Mouse (Mus musculus) myocyte (in vitro differentiated cells): ENCODE data around the gene Gm20696. TPM values are rescaled to one million over a fixed set of nuclear protein-coding genes. Genes with fewer than 3 reads are reported as not detected.

Experiments used
- H3K27me3 ChIP-seq: one replicate; pipeline ENCODE4 v1.6.1; 2011; ENCODE audit not compliant: control insufficient read depth, insufficient read depth, insufficient read length
- H3K36me3 ChIP-seq: one replicate; pipeline ENCODE4 v1.6.1; 2011; ENCODE audit not compliant: control insufficient read depth, insufficient read depth
- H3K4me2 ChIP-seq: one replicate; pipeline ENCODE4 v1.6.1; 2011; ENCODE audit warnings: low read depth, control low read depth
- H3K4me3 ChIP-seq: one replicate; pipeline ENCODE4 v1.5.1; 2011; ENCODE audit warnings: mild to moderate bottlenecking, control low read depth, moderate library complexity
- H3K79me2 ChIP-seq: one replicate; pipeline ENCODE4 v1.6.1; 2011; ENCODE audit not compliant: control insufficient read depth, insufficient read depth
- H3ac ChIP-seq: one replicate; pipeline ENCODE4 v1.6.1; 2011; ENCODE audit not compliant: control insufficient read depth, insufficient read length
- CEBPB ChIP-seq: IDR thresholded peaks from 2 replicates; pipeline ENCODE4 v1.6.1; 2011; ENCODE audit warnings: mild to moderate bottlenecking, moderate library complexity; ENCODE audit not compliant: poor library complexity, insufficient read depth, severe bottlenecking
- E2F4 ChIP-seq: IDR thresholded peaks from one replicate; pipeline ENCODE4 v1.6.1; 2011; ENCODE audit warnings: mild to moderate bottlenecking, control low read depth, moderate library complexity; ENCODE audit not compliant: insufficient read depth
- MAX ChIP-seq: IDR thresholded peaks from one replicate; pipeline ENCODE4 v1.6.1; 2011; ENCODE audit warnings: low read depth, mild to moderate bottlenecking, control low read depth
- MYOD1 ChIP-seq, 3 experiments: IDR thresholded peaks; one replicate each; pipeline ENCODE4 v1.6.1; 2011; ENCODE audit warnings: control low read depth in 2 of 3, low read depth in 2 of 3, mild to moderate bottlenecking in 2 of 3, moderate library complexity in 1 of 3; ENCODE audit not compliant: insufficient read length in 2 of 3, control insufficient read depth in 1 of 3
- MYOG ChIP-seq, 3 experiments: IDR thresholded peaks; one replicate each; pipeline ENCODE4 v1.6.1; 2011; ENCODE audit warnings: control low read depth in 2 of 3, low read depth in 2 of 3, mild to moderate bottlenecking in 2 of 3; ENCODE audit not compliant: insufficient read length in 2 of 3, control insufficient read depth in 1 of 3, insufficient read depth in 1 of 3
- POLR2A ChIP-seq: IDR thresholded peaks from one replicate; pipeline ENCODE4 v1.6.1; 2011; ENCODE audit warnings: low read depth, mild to moderate bottlenecking, control low read depth, moderate library complexity; ENCODE audit not compliant: insufficient read length
- POLR2AphosphoS2 ChIP-seq: IDR thresholded peaks from one replicate; pipeline ENCODE4 v1.6.1; 2011; ENCODE audit warnings: low read depth, control low read depth; ENCODE audit not compliant: insufficient read length
- REST ChIP-seq: IDR thresholded peaks from one replicate; pipeline ENCODE4 v1.6.1; 2011; ENCODE audit warnings: mild to moderate bottlenecking, control low read depth, moderate library complexity; ENCODE audit not compliant: insufficient read depth, insufficient read length
- SRF ChIP-seq: IDR thresholded peaks from one replicate; pipeline ENCODE4 v1.6.1; 2011; ENCODE audit warnings: low read depth; ENCODE audit not compliant: control insufficient read depth, insufficient read length
- TCF12 ChIP-seq: IDR thresholded peaks from one replicate; pipeline ENCODE4 v1.6.1; 2011; ENCODE audit warnings: mild to moderate bottlenecking, control low read depth; ENCODE audit not compliant: poor library complexity, insufficient read depth, severe bottlenecking
- TCF3 ChIP-seq: IDR thresholded peaks from one replicate; pipeline ENCODE4 v1.6.1; 2011; ENCODE audit warnings: low read depth, control low read depth; ENCODE audit not compliant: insufficient read length
- USF1 ChIP-seq: IDR thresholded peaks from one replicate; pipeline ENCODE4 v1.6.1; 2011; ENCODE audit warnings: low read depth, mild to moderate bottlenecking, control low read depth, moderate library complexity
- polyA plus RNA-seq: library from polyadenylated mRNA; unstranded; fragments of >200 nt; fragmentation: generic; extraction: Trizol; gene quantifications from one replicate; pipeline ENCODE4 v1.2.1, GENCODE M21; 2012; ENCODE audit warnings: missing spikeins

The Gm20696 gene
- polyA plus RNA-seq, 1 experiment: 0.13 TPM

DNA sequence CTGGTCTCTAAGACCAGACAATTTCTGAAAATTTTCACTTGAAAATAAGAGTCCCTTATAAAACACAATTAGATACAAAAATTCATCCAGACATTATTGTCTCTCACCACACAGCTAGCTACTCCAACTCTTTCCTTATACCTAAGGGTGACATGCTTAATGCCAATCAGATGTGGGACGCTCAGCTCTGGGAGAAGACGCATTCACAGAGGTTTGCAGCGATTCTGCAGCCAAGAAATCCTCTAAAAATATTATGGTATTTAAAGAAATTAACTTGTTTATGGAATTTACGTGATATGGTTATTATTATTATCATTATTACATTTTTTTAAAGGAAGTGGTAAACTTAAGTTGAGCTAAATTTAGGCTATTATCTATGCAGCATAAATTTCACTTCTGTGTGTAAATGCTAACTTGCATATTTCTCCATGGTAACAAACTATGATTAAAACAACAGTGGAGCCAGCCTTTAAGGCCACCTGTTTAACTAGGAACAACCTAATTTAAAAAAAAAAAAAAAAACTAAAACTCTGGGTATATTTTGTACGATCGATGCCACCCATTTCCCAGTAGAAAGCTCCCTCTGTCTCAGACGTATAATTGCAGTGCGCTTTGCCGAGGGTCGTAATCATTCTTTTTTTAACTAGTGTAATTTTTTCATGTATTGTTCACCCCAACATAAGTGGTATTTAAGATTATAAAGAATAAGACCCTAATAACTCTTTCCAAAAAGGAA lies 326.4 kb downstream of the Gm20696 start:
- Histone ChIP-seq H3ac (no peak overlapping the region), H3K27me3 (no peaks in the 10 kb centered on the region), H3K4me2 (no peak overlapping the region), H3K36me3 (no peaks in the 10 kb centered on the region), H3K4me3 (no peak overlapping the region), H3K79me2 (no peaks in the 10 kb centered on the region)
- TF ChIP-seq TCF3: no peak
- no peak for TF ChIP-seq TCF12
- no peak for TF ChIP-seq CEBPB
- no peak for TF ChIP-seq REST
- no peak for TF ChIP-seq MYOG (IDR thresholded peaks at IDR 0.05; ENCODE audit: control insufficient read depth in 1 of 3, insufficient read depth in 1 of 3, insufficient read length in 2 of 3, low read depth in 2 of 3)
- no peak for TF ChIP-seq MAX
- no peak for TF ChIP-seq MYOD1 (IDR thresholded peaks at IDR 0.05; ENCODE audit: control insufficient read depth in 1 of 3, insufficient read length in 2 of 3, low read depth in 2 of 3)
- TF ChIP-seq SRF: no peak
- TF ChIP-seq POLR2A: no peak
- TF ChIP-seq POLR2AphosphoS2: no peak
- TF ChIP-seq E2F4: no peak
- TF ChIP-seq USF1: no peak

DNA sequence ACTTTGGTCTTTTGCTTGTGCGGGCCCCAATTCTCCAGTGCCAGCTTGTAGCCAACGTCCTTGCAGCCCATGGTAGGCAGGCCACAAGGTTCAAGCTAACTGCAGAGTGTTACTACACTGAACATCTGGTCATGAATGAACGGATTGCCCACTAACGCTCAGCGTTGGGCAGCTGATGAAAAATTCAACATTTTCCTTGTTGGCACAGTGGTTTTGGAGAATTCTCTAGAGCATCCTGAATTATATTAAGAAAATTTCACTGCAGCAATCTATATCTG lies 327.3 kb downstream of the Gm20696 start:
- Histone ChIP-seq H3K36me3 (no peaks in the 10 kb centered on the region), H3K27me3 (no peaks in the 10 kb centered on the region), H3K4me2 (peak overlapping the region; percentile 42), H3ac (no peak overlapping the region), H3K79me2 (no peaks in the 10 kb centered on the region), H3K4me3 (no peak overlapping the region)
- TF ChIP-seq E2F4: no peak
- no peak for TF ChIP-seq MYOD1 (IDR thresholded peaks at IDR 0.05; ENCODE audit: control insufficient read depth in 1 of 3, insufficient read length in 2 of 3, low read depth in 2 of 3)
- no peak for TF ChIP-seq TCF12

DNA sequence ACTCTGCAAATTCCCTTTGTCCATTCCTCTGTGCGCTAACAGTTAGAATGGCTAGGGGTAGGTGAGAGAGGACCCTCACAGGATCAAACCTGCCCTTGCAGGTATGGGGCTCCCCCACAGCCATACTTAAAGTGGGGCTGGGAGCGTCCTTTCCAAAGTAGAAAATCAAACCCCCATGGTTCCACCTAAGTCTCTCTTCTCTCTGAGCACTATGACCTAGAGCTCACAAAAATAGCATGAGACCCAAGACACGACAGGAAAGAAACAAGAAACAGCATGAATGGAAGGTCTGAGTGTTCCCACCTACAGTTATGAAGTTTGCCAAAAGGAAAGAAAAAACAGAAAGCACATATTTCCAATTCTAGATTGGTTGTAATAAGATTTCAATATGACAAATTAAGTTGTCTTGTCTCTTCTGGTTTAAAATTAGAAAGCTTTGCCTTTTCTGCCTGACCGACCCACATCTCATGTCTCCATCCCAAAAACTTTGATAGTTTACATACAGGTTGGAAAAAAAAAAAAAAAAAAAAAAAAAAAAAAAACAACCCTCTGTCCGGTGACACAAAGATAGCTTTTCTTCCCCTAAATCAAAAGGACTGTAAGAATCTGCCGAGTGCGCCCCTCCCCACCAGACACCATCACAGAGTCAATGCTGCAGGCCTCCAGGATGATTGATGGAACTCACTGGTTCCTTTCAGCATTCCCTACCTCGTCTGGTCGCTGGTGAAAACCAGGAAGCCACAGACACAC lies 327.8 kb downstream of the Gm20696 start:
- H3K36me3 ChIP-seq: no peaks in the 10 kb centered on the region
- no peak overlapping the region for H3ac ChIP-seq
- no peaks in the 10 kb centered on the region for H3K27me3 ChIP-seq
- no peak for TF ChIP-seq SRF
- TF ChIP-seq TCF3: no peak
- TF ChIP-seq MYOD1 (IDR thresholded peaks at IDR 0.05; ENCODE audit: control insufficient read depth in 1 of 3, insufficient read length in 2 of 3, low read depth in 2 of 3): no peak
- no peak for TF ChIP-seq POLR2A
- TF ChIP-seq MAX: no peak
- no peak for TF ChIP-seq REST
- no peak for TF ChIP-seq USF1
- no peak for TF ChIP-seq E2F4
- TF ChIP-seq POLR2AphosphoS2: no peak
- TF ChIP-seq TCF12: no peak
- TF ChIP-seq MYOG (IDR thresholded peaks at IDR 0.05; ENCODE audit: control insufficient read depth in 1 of 3, insufficient read depth in 1 of 3, insufficient read length in 2 of 3, low read depth in 2 of 3): no peak
- TF ChIP-seq CEBPB: no peak
- no peak overlapping the region for H3K4me3 ChIP-seq
- H3K79me2 ChIP-seq: no peaks in the 10 kb centered on the region
- H3K4me2 ChIP-seq: no peak overlapping the region

- no peaks in the 10 kb centered on the region for H3K79me2 ChIP-seq
Observed at GRCm38 (mm10) chr6:99338174-99338573, 328.4 kb downstream of the Gm20696 start.

GRCm38 (mm10) chr6:99337575-99337974 lies 329.0 kb downstream of the Gm20696 start:
- no peak overlapping the region for H3K4me2 ChIP-seq
- no peaks in the 10 kb centered on the region for H3K36me3 ChIP-seq
- H3K4me3 ChIP-seq: no peak overlapping the region
- H3K79me2 ChIP-seq: no peaks in the 10 kb centered on the region
- H3K27me3 ChIP-seq: no peaks in the 10 kb centered on the region
- TF ChIP-seq CEBPB (no peak), REST (no peak), MAX (no peak), MYOG (IDR thresholded peaks at IDR 0.05; ENCODE audit: control insufficient read depth in 1 of 3, insufficient read depth in 1 of 3, insufficient read length in 2 of 3, low read depth in 2 of 3) (no peak), USF1 (no peak), SRF (no peak), POLR2A (no peak), TCF3 (no peak), POLR2AphosphoS2 (no peak), E2F4 (no peak), TCF12 (no peak), MYOD1 (IDR thresholded peaks at IDR 0.05; ENCODE audit: control insufficient read depth in 1 of 3, insufficient read length in 2 of 3, low read depth in 2 of 3) (no peak)
- no peak overlapping the region for H3ac ChIP-seq

More at GRCm38 (mm10) chr6:99338174-99338573, 328.4 kb downstream of the Gm20696 start:
- H3ac ChIP-seq: no peak overlapping the region
- TF ChIP-seq POLR2A: no peak
- no peak for TF ChIP-seq SRF
- TF ChIP-seq MYOD1 (IDR thresholded peaks at IDR 0.05; ENCODE audit: control insufficient read depth in 1 of 3, insufficient read length in 2 of 3, low read depth in 2 of 3): no peak
- no peak for TF ChIP-seq USF1
- no peak for TF ChIP-seq MAX
- no peaks in the 10 kb centered on the region for H3K27me3 ChIP-seq
- no peak overlapping the region for H3K4me2 ChIP-seq
- H3K4me3 ChIP-seq: no peak overlapping the region
- no peaks in the 10 kb centered on the region for H3K36me3 ChIP-seq
